Mouse (Mus musculus) hematopoietic stem cell, adult 5-6 weeks (primary cell): ENCODE measurements at regions not wholly inside any gene's neighbourhood (a gene's known extent, or its start where the extent isn't known, plus 50 kb on each side); places are given as distances from the start of the nearest gene placed in this dataset.
"Not testable (repeated sequence)": the region's sequence is repeated elsewhere in the genome, so short reads cannot be mapped to it uniquely, and the experiment has no call there.

Source experiments
- ATAC-seq, 2 experiments: fragments of 125-278 bp in 1 of 2; replicated peaks in 1 of 2; 2 replicates each; pipeline ENCODE4 v1.8.0; 2016 to 2017; ENCODE audit warnings: inconsistent platforms in 2 of 2, mild to moderate bottlenecking in 2 of 2, moderate number of reproducible peaks in 2 of 2, low read depth in 1 of 2, moderate TSS enrichment in 1 of 2; ENCODE audit not compliant: low FRiP score in 2 of 2, poor library complexity in 2 of 2, severe bottlenecking in 2 of 2, insufficient read depth in 1 of 2, low TSS enrichment in 1 of 2

GRCm38 (mm10) chr5:17127501-17127900 lies 245.5 kb upstream of the Speer4f2 start:
- ATAC-seq: no peak

- ATAC-seq: no peak
Measured at GRCm38 (mm10) chr5:17135489-17135888, 237.5 kb upstream of the Speer4f2 start.

GRCm38 (mm10) chr5:17141555-17141954 lies 231.4 kb upstream of the Speer4f2 start:
- ATAC-seq: no peak

GRCm38 (mm10) chr5:17174562-17174961 lies 198.4 kb upstream of the Speer4f2 start:
- ATAC-seq: no peak

GRCm38 (mm10) chr5:17176771-17177170 lies 196.2 kb upstream of the Speer4f2 start:
- ATAC-seq: no peak

GRCm38 (mm10) chr5:17208554-17209283 lies 164.3 kb upstream of the Speer4f2 start:
- ATAC-seq: no peak

GRCm38 (mm10) chr5:17210723-17211245 lies 162.2 kb upstream of the Speer4f2 start:
- no peak for ATAC-seq

DNA sequence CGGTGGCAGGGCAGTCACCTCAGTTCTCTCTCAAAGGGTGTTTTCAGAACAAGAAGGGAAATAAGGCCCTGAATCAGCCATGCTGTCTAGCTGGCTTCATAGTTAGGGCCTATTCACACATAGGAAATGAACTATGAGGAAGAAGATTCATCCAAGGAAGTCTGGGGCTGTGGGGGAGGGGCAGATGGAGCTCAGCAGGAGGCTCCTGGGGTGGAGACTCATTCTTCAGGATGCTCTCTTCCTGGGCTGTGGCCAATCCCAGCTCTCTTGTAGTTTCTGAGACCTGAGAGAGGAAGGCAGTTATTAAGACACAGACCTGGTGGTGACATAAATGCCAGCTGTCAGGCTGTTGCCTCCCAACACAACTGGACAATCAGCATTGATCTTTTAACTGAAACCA lies 149.4 kb upstream of the Speer4f2 start:
- not testable (repeated sequence) for ATAC-seq

GRCm38 (mm10) chr5:17247732-17248606 lies 125.0 kb upstream of the Speer4f2 start:
- ATAC-seq: no peak

GRCm38 (mm10) chr5:17260541-17261325 lies 112.2 kb upstream of the Speer4f2 start:
- no peak for ATAC-seq

GRCm38 (mm10) chr5:17262126-17262525 lies 110.9 kb upstream of the Speer4f2 start:
- no peak for ATAC-seq

DNA sequence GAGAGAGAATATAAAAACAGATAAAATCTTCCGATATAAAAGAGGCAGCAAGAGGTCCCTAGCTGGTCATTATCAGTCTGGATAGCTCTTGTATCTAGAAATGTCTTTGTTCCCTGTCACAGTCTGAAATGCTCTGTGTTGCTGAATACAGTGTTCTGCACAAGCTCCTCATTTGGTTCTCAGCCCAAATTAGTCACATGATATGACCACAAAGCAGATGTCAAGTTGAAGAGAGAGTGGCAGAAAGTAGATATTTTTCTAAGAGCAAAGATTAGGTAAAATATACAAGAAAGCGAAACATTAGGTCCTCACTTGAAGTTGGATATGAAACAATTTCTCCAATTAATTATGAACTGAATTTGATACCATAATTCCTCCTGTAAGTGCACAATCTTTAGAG lies 101.8 kb upstream of the Speer4f2 start:
- no peak for ATAC-seq

DNA sequence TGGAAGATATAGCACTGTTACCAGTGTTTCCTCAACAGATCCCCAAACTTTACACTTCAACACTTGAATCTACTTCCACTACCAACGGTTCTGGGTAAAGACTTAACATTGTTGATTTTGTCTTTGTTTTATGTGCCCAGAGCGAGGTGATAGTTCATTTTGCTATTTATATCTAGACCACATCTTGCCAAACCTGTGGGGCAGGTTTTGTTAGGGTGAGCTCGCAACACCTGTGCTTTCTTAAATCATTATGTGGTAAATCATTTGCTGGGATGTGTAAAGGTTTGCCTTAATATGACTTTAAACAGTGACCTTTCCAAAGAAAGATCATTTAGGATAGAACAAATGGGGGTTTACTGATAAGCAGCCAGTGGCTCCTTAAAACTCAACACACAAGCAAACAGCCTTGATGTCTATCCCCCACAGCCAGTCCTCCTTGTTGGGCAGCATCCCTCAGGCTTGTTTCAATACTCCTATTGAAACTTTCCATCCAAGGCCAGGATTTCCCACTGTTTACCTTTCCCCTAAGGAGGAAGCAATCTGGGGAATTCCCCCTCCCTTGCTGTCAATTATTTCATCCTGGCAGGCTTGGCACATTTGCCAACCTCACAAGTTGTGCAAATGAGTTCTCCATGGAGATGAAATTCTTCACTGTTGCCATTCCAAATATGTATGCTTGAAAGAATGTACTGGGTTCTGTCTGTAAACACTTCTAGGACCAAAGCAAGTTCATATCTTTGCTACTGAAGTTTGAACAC lies 101.1 kb upstream of the Speer4f2 start:
- no peak for ATAC-seq

DNA sequence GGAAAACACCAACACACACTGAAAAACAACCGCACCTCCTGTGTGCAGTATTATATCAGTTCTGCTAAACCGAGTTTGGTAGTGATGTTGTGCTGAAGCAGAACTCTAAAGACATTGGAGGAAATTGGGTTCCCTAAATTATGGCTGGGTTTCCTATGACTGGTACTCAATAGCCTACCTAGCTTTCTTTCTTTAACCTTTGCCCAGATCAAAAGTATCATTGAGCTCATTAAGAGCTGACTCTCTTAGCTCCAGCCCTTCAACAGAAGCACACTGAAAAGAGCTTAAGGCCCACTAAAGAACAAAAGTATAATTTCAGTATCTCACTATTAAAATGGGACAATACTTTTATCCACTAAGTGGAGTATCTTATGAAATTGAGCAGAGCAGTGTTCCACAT lies 97.6 kb upstream of the Speer4f2 start:
- no peak for ATAC-seq

- ATAC-seq: no peak
Measured at GRCm38 (mm10) chr5:17276782-17277578, 96.0 kb upstream of the Speer4f2 start.

- no peak for ATAC-seq
Measured at GRCm38 (mm10) chr5:17280203-17280602, 92.8 kb upstream of the Speer4f2 start.
